Mouse (Mus musculus) frontal cortex, adult 2 months (tissue): ENCODE data around the gene B4galnt1. TPM values are rescaled to one million over a fixed set of nuclear protein-coding genes. Genes with fewer than 3 reads are reported as not detected.
"Not testable (repeated sequence)": the region's sequence is repeated elsewhere in the genome, so short reads cannot be mapped to it uniquely, and the experiment has no call there.

ENCODE experiments used
- DNase-seq, 2 experiments: peaks; one replicate each; pipeline ENCODE4 v3.0.0; 2022; ENCODE audit warnings: low spot score in 1 of 2; ENCODE audit errors: extremely low spot score in 1 of 2
- polyA plus RNA-seq: library from polyadenylated mRNA; depleted of rRNA; stranded (reverse); fragments of >200 nt; gene quantifications from 2 replicates; pipeline ENCODE4 v1.2.3, GENCODE M21; 2012

The B4galnt1 gene
- polyA plus RNA-seq, 1 experiment = 112 TPM

DNA sequence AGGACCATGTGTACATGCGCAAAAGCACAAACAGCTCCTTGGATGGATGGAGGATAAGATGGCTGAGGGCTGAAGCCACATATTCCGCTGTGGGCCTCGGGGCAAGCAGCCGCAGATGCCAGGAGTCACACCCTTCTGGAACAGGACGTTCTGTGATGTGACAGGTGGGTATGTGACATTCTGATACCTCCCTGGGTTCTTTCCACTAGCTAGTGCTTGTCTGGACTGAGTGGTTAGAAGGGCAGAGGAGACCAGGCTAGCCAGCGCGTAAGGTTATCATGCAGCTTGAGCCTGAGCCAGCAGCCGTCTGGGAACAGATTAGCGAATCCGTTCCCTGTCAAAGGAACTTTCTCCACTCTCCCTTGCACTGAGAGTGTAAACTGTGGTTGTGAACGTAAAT lies 24.1 kb upstream of the B4galnt1 start:
- no peak for DNase-seq

DNA sequence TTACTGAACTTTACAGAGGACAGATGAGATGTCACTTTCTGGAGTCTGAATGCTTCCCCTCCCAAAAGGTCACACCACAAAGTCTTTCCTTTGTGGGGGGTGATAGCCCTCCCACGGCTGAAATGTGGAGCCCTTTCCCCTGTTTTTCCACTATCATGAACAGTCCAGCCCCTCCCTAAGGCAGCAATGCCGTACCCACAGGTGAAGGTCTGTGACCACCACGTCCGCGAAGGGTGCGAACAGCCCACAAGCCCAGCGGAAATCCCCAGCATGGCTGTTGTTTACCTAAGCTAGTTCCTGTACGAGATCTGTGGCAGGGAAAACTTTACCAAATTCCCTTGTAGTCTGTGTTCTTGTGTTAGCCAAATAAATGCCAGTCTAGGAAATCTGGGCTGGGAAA lies 23.5 kb upstream of the B4galnt1 start:
- DNase-seq = no peak

DNA sequence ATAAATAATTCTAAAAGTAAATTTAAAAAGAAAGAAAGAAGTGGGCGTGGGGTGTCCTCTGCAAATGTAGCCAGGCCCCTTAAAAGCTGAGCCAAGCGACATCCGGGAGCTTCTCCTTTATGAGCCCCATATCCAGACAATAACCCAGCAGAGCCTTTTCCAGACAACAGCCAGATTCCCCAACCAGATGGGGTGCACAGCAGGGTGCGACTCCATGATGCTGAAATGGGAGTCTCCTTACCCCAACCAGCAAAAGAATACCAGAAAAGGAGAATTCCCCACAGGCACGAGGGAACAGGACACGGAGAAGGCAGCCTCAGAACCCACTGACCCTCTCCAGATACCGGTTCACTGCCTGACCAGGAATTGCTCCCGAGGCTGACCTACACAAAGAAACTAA lies 21.8 kb upstream of the B4galnt1 start:
- DNase-seq = no peak

DNA sequence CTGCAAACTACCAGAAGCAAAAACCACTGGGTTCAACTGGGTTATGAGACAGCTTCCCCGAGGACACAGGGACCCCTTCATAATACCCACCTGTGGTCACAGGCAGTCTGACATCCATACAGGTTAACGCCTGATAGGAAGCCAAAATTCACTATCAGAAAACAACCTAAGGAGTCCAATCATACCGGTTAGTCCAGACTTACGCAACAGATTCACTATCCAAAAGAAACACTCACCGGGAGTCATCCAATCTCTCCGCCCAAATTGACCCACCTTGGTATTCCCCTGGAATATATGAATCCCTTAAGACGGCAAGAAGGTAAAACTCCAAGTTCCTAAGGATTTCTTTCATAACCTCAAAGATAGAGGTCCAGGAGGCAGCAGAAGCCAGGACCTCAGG lies 20.5 kb upstream of the B4galnt1 start:
- no peak for DNase-seq

DNA sequence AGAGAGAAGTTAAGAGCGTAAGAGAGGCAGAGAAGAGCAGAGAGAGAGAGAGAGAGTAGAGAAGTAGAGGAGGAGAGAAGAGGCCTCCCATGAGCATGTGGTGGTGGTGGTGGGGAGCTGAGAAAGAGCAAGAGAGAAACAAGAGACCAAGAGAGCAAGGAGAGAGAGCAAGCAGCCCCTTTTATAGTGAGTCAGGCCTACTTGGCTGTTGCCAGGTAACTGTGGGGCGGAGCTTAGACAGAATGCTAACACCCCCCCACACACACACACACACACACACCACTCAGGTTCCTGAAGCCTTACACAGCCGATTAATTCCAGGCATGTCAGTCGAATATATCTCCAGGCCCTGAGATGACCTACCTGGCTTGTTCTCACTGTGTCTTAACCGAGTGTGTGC lies 19.7 kb upstream of the B4galnt1 start:
- DNase-seq = no peak

DNA sequence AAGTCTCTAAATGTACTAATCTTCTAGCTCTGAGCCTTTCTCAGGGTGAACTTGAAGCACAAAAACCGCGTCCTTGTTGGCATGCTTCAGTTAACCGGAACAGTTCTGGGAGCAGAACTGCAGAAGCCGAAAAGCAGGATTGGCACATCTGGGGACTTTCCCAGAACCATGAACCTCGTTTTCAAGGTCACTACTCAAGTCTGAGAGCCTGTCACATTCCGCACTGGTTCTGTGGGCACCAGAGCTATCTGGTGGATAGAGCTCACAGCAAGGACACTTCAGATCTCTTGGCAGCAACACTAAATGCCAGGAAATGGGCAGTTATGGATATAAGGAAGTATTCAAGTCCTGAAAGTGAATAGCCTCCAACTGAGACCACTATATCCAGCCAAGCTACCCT lies 17.9 kb upstream of the B4galnt1 start:
- no peak for DNase-seq

DNA sequence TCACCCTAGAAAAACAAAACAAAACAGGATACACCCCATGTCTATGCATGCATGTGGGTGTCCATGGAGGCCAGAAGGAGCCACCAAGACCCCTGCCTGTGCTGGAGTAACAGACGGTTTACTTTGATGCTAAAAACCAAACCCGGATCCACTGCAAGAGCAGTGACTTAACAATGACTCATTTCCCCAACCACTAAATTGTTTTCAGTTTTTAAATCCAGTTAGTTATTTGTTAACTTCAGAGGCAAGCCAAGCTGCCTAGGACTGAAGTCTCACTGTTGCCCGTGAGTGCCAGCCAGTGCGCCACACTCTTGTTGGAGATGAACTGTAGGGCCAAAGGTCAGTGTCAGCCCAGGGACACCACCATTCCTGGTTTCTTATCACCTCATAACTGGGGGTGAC lies 14.6 kb upstream of the B4galnt1 start:
- no peak for DNase-seq

DNA sequence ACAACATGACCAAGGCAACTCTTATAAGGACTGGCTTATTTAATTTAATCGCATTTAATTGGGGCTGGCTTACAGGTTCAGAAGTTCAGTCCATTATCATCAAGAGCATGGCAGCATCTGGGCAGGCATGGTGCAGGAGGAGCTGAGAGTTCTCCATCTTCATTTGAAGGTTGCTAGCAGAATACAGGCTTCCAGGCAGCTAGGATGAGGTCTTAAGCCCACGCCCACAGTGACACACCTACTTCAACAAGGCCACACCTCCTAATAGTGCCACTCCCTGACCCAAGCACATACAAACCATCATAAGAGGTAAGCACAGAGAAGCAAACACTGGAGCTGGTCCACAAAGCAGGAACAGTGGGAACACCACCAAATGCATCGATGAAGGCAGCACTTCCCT lies 13.8 kb upstream of the B4galnt1 start:
- not testable (repeated sequence) for DNase-seq

DNA sequence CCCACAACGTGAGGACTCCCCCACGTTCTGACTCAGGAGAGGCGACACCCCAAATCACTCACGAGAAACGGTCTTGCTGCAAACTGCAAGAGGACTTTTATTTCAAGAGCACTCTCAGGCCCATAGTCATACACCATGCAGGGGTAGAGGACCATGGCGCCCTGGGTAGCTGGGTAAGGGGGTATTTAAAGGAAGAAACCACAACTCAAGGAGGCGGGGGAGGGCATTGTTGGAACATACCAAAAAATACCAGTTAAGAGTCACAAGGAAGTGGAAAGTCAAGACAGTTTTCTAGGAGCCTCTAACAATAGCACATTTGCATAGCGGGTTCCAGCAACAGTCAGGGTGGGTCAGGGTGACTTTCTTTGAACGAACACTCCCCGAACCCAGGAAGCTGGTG lies 12.5 kb upstream of the B4galnt1 start:
- not testable (repeated sequence) for DNase-seq

DNA sequence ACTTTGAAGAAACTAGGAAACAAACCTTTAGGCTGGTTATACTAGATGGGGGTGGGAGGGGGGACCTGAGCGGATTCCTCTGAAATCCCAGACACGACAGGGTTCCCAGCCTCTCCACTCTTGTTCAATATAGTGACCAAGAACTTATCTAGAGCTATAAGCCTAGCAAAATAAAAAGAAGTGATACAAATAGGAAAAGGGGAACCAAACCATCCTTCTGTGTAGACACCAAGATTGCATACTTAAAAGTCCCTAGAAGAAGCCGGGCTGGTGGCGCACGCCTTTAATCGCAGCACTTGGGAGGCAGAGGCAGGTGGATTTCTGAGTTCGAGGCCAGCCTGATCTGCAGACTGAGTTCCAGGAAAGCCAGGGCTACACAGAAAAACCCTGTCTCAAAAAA lies 11.7 kb upstream of the B4galnt1 start:
- no peak for DNase-seq

DNA sequence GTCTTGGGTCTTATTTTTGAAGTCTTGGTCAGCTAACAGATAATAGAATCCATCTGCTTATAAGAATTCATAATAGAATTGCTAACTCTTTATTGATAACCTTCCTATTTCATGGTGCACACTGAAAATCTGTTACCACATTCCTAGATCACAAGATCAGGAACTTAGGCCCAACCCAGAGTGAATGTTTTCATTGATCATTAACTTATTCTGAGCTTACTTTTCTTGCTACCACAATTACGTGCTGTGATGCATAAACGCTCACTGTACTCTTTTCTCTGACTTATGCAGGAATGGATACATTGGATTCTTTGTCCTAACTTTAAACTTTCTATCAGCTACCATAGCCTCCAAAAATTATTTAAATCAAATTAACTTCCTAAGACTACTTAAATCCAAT lies 10.8 kb upstream of the B4galnt1 start:
- DNase-seq = no peak

DNA sequence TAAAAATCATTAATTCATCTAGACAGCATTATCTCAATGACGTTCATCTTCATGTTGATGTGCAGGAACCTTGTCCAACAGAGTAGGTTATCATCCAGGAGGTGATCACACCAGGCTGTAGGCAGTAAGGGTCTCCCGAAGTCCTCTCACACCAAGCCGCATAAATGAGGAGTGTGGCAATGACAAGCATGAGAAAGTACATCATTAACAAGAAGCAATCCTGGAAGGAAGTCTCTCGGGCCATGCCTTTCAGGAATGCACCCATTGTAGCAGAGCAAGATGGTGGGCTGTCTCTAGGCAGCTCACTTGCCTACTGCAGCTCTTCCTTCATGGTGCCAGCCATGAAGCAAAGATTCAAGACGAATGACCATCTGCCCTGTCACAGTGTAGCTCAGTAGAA lies 10.4 kb upstream of the B4galnt1 start:
- no peak for DNase-seq

DNA sequence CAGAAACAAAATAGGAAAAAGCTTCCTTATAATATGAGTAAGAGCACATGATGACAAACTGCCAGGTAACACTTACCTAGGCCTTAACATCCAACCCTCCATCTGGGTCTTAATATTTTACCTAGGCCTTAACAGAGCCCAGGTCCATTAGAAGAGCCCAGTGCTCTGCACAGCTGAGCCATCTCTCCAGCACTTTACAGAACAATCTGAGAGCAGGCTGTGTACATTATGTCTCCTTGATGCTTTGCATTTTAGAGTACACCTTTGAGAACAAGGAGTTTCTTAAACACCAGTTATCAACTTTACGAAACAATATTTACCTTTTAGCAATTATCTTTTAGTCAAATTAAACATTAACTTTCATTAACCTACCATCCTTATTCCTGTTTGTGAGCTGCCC lies 8.9 kb upstream of the B4galnt1 start:
- DNase-seq = no peak

DNA sequence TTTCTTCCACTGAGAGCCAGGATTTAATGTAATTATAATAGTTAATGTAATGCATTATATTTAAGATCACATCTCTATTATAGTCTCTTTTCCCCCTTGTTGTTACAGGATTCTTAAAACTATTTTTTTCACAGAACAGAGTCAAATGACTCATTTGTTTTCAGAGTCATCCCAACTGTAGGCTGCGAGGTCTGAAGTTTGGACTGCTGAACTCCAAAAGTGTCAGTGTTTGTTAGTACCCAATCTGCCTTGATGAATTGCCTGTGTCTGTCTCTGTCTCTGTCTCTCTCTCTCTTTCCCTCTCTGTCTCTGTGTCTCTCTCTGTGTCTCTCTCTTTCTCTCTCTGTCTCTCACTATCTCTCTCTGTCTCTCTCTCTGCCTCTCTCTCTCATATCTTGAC lies 8.5 kb upstream of the B4galnt1 start:
- no peak for DNase-seq

DNA sequence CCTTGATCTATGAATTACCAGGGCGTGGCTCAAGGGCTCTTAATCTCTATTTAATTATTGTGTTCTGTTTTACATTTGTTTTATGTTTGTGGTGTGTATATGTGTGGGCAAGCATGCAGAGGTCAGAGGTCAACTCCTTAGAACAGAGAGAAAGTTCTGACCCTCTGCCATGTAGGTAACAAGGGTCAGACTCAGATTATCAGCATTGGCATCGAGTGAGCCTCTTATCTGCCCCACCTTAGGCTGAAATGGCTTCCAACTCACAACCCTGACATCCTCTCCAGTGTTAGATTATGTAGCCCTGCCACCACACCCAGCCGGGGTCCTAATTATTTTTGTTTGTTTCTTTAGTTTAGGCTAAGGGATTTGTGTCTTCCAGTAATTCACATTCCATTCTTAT lies 6.6 kb upstream of the B4galnt1 start:
- DNase-seq = no peak

DNA sequence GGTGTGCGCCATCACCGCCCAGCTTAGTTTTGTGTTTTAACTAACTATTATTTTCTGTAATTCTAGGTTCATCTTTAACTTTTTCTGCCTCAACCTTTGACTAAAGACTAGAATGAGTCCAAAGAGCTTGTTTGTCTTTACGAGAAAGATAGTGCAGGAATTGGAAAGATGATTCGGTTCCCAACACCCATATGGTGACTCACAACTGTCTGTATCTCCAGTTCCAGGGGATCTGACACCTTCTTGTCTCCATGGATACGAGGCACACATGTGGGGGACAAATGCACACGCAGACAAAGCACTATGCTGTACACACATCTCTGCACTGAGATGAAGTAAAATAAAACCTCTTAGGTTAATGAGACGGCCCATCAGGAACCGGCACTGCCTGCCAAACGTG lies 4.9 kb upstream of the B4galnt1 start:
- DNase-seq = peak in 1 of 2 experiments; percentile 73

DNA sequence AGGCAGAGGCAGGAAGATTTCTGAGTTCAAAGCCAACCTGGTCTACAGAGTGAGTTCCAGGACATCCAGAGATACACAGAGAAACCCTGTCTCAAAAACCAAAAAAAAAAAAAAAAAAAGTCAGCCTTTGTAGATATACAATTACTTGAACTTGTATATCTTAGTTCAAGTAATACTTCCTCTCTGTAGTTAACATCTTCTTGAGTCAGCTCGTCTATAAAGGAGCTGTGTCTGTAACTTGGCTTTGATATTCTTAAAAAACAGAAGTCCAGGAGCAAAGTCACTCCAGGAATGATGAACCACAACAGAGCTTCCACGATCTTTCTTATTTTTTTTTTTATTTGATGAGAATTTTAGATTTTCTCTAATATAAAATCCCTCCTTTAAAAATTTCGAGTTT lies 4.3 kb upstream of the B4galnt1 start:
- no peak for DNase-seq

DNA sequence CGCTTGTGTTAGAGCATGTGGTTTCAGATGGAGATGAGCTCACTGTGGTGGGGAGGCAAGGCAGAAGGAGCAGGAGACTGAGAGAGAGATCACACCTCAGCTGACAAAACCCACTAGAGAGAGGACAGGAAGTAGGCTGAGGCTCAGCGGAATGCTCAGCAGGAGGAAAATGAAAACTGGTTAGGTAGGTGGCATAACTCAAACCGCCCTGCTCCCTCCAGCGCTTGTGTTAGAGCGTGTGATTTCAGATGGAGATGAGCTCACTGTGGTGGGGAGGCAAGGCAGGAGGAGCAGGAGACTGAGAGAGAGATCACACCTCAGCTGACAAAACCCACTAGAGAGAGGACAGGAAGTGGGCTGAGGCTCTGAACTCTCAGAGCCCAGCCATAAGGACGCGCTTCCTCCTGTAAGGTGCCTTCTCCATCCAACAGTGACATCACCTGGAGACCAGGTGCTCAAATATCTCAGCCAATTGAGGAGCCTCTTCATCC lies 2.2 kb upstream of the B4galnt1 start:
- DNase-seq = peak in 1 of 2 experiments; percentile 64

DNA sequence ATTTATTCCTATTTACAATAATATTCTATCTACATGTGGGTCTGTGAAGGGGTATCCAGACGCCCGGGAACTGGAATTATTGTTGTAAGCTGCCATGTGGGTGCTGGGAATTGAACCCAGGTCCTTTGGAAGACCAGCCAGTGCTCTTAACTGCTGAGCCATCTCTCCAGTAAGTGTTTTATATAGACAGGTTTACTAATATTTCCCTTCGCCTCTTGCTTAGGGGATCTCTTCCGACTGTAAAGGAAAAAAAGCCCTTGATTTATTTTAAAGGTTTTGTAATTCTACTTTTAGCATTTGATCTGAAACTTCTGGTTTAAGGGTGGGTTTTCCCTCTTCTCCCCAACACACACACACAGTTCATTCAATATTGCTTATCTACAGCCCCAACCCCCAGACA lies 835 bp upstream of the B4galnt1 start:
- DNase-seq = no peak

DNA sequence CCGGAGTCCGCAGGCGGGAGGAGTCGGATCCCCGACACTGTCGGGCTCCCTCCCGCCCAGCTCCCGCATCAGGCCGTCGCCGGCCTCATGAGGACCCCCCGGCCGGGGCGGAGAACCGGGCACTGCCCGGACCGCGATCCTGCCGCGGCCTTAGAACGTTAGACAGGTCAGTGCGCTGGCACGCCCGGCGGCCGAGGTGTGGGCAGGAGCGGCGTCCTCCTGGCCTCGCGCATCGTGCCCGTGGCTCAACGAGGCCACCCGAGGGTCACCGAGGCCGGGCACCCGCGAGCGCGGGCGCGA lies 279 bp downstream of the B4galnt1 start:
- DNase-seq = no peak

DNA sequence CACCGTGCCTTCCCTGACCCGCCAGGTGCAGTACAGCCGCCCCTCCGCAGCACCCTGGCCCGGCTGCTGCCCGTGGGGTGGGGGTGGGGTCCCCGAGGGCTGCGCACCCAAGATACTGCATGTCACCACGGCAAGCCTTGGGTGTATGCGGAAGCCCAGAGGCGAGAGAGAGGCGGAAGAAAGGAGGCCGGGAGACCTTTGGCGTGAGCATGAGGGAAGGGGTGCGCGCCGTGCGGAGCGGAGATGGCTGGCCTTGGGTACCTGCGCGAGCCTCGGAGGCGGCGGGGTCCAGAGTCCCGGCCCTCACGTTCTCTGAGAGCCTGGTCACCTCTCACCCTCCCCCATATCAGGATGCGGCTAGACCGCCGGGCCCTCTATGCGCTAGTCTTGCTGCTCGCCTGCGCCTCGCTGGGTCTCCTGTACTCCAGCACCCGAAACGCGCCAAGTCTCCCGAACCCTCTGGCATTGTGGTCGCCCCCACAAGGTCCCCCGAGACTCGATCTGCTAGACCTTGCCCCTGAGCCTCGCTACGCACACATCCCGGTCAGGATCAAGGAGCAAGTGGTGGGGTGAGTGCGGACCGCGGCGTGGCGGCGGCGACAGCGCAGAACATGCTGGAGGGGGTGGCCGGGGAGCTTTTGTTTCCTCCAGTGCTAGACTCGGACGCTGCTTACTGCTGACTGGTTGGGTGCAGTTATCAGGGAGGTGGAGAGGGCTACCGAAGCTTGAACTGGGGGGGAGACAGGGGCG lies 804 bp downstream of the B4galnt1 start:
- no peak for DNase-seq

DNA sequence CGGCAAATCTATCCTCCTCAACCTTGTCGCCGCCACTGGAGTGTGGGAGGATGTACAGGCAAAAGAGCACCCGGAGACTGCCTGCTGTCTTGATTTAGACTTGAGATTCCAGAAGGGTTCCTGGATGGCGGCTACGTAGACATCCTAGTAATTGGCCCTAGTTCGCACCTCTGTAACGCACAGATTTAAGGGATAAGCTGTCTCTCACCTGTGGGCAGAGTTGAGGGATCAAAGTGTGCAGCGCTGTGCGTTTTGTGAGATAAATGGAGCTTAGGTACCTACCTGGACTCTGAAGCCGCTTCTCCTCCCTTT lies 1.3 kb downstream of the B4galnt1 start:
- no peak for DNase-seq
